Mouse (Mus musculus) CH12.LX (cell line): ENCODE data around the gene Slc46a2. TPM values are rescaled to one million over a fixed set of nuclear protein-coding genes. Genes with fewer than 3 reads are reported as not detected.

ENCODE experiments used
- DNase-seq: peaks from one replicate; pipeline ENCODE4 v3.0.0-alpha.2; 2013; ENCODE audit errors: extremely low read depth
- H3K27ac ChIP-seq: 2 replicates; pipeline ENCODE4 v1.5.1; 2012; ENCODE audit warnings: low read depth, mild to moderate bottlenecking, control low read depth, moderate library complexity; ENCODE audit not compliant: insufficient read depth
- H3K27me3 ChIP-seq: replicated peaks from 2 replicates; pipeline ENCODE3; 2012; ENCODE audit warnings: inconsistent platforms
- H3K36me3 ChIP-seq, 2 experiments: replicated peaks in 1 of 2; 2 replicates each; pipeline versions ENCODE3 to v1.6.1; 2012; ENCODE audit warnings: inconsistent platforms in 1 of 2, low read length in 1 of 2, mild to moderate bottlenecking in 1 of 2, mixed read lengths in 1 of 2, moderate library complexity in 1 of 2; ENCODE audit not compliant: control insufficient read depth in 1 of 2, insufficient read depth in 1 of 2
- H3K4me1 ChIP-seq, 2 experiments: 2 replicates each; pipeline ENCODE4 v1.6.1; 2012; ENCODE audit warnings: inconsistent platforms in 1 of 2, moderate library complexity in 1 of 2; ENCODE audit not compliant: insufficient read depth in 2 of 2, control insufficient read depth in 1 of 2
- H3K4me2 ChIP-seq: 2 replicates; pipeline ENCODE4 v1.6.1; 2012; ENCODE audit warnings: low read depth, mild to moderate bottlenecking, control low read depth; ENCODE audit not compliant: poor library complexity, insufficient read depth, severe bottlenecking
- H3K4me3 ChIP-seq, 3 experiments: fragments of 150-350 bp in 1 of 3; sonication (generic) in 1 of 3; replicated peaks in 1 of 3; 2 replicates each; pipeline versions ENCODE3 to v1.5.1; 2011 to 2012; ENCODE audit warnings: low read depth in 2 of 3, low read length in 2 of 3, mild to moderate bottlenecking in 2 of 3, moderate library complexity in 2 of 3, control low read depth in 1 of 3, improper control_type of control experiment in 1 of 3, inconsistent platforms in 1 of 3, mixed read lengths in 1 of 3; ENCODE audit not compliant: poor library complexity in 1 of 3
- H3K79me2 ChIP-seq: replicated peaks from 2 replicates; pipeline ENCODE4 v1.6.1; 2012; ENCODE audit warnings: mild to moderate bottlenecking, moderate library complexity; ENCODE audit not compliant: control insufficient read depth, poor library complexity, insufficient read depth, severe bottlenecking; ENCODE audit errors: extremely low read depth
- H3K9ac ChIP-seq: 2 replicates; pipeline ENCODE4 v1.6.1; 2012; ENCODE audit warnings: low read depth, mild to moderate bottlenecking, control low read depth, moderate library complexity; ENCODE audit not compliant: insufficient read depth
- H3K9me3 ChIP-seq: replicated peaks from 2 replicates; pipeline ENCODE3; 2012; ENCODE audit warnings: low read length, inconsistent platforms, mixed read lengths
- BHLHE40 ChIP-seq: IDR thresholded peaks from 2 replicates; pipeline ENCODE4 v1.6.1; 2011; ENCODE audit warnings: mild to moderate bottlenecking, low read depth, low read length, improper control_type of control experiment
- CHD1 ChIP-seq: IDR thresholded peaks from 2 replicates; pipeline ENCODE4 v1.6.1; 2012; ENCODE audit warnings: low read depth, low read length, improper control_type of control experiment, inconsistent platforms
- E2F4 ChIP-seq: IDR thresholded peaks from 2 replicates; pipeline ENCODE4 v1.6.1; 2011; ENCODE audit warnings: low read depth, low read length, improper control_type of control experiment; ENCODE audit not compliant: insufficient replicate concordance
- ELF1 ChIP-seq: IDR thresholded peaks from 2 replicates; pipeline ENCODE4 v1.6.1; 2014; ENCODE audit warnings: low read depth, mild to moderate bottlenecking, inconsistent platforms, low read length, improper control_type of control experiment
- EP300 ChIP-seq: IDR thresholded peaks from 2 replicates; pipeline ENCODE4 v1.6.1; 2011; ENCODE audit warnings: low read length, improper control_type of control experiment
- GABPA ChIP-seq: IDR thresholded peaks from 2 replicates; pipeline ENCODE4 v1.6.1; 2012; ENCODE audit warnings: low read depth, low read length, improper control_type of control experiment, inconsistent platforms; ENCODE audit not compliant: insufficient replicate concordance
- HCFC1 ChIP-seq: IDR thresholded peaks from 2 replicates; pipeline ENCODE4 v1.6.1; 2012; ENCODE audit warnings: low read depth, mild to moderate bottlenecking, inconsistent platforms, low read length, improper control_type of control experiment
- IRF4 ChIP-seq: IDR thresholded peaks from 2 replicates; pipeline ENCODE4 v1.6.1; 2014; ENCODE audit warnings: low read depth, mild to moderate bottlenecking, inconsistent platforms, low read length, improper control_type of control experiment
- JUN ChIP-seq: IDR thresholded peaks from 2 replicates; pipeline ENCODE4 v1.6.1; 2011; ENCODE audit warnings: low read depth, mild to moderate bottlenecking, low read length, improper control_type of control experiment, moderate library complexity; ENCODE audit not compliant: insufficient read depth
- KAT2A ChIP-seq: IDR thresholded peaks from 2 replicates; pipeline ENCODE4 v1.6.1; 2012; ENCODE audit warnings: low read length, improper control_type of control experiment, inconsistent platforms; ENCODE audit not compliant: insufficient replicate concordance
- MAFK ChIP-seq: IDR thresholded peaks from 2 replicates; pipeline ENCODE4 v1.6.1; 2011; ENCODE audit warnings: low read length, improper control_type of control experiment; ENCODE audit not compliant: insufficient replicate concordance
- MEF2A ChIP-seq: IDR thresholded peaks from 2 replicates; pipeline ENCODE4 v1.6.1; 2014; ENCODE audit warnings: low read depth, mild to moderate bottlenecking, inconsistent platforms, low read length, improper control_type of control experiment, borderline replicate concordance
- MXI1 ChIP-seq: IDR thresholded peaks from 2 replicates; pipeline ENCODE4 v1.6.1; 2011; ENCODE audit warnings: mild to moderate bottlenecking, low read depth, low read length, improper control_type of control experiment
- MYC ChIP-seq: IDR thresholded peaks from 2 replicates; pipeline ENCODE4 v1.6.1; 2011; ENCODE audit warnings: low read depth, mild to moderate bottlenecking, improper control_type of control experiment, low read length
- NELFE ChIP-seq: IDR thresholded peaks from 2 replicates; pipeline ENCODE4 v1.6.1; 2011; ENCODE audit warnings: low read depth, low read length, improper control_type of control experiment
- PAX5 ChIP-seq: IDR thresholded peaks from 2 replicates; pipeline ENCODE4 v1.6.1; 2012; ENCODE audit warnings: low read length, inconsistent platforms, mixed read lengths
- RAD21 ChIP-seq: IDR thresholded peaks from 2 replicates; pipeline ENCODE4 v1.6.1; 2011; ENCODE audit warnings: low read depth, mild to moderate bottlenecking, low read length, improper control_type of control experiment, moderate library complexity
- SIN3A ChIP-seq: IDR thresholded peaks from 2 replicates; pipeline ENCODE4 v1.6.1; 2012; ENCODE audit warnings: low read length, improper control_type of control experiment, inconsistent platforms
- UBTF ChIP-seq: IDR thresholded peaks from 2 replicates; pipeline ENCODE4 v1.6.1; 2012; ENCODE audit warnings: low read depth, mild to moderate bottlenecking, inconsistent platforms, low read length, improper control_type of control experiment, moderate library complexity
- USF1 ChIP-seq: IDR thresholded peaks from 2 replicates; pipeline ENCODE4 v1.6.1; 2014; ENCODE audit warnings: low read depth, mild to moderate bottlenecking, inconsistent platforms, low read length, improper control_type of control experiment
- USF2 ChIP-seq: conservative IDR thresholded peaks from 2 replicates; pipeline ENCODE4 v1.6.1; 2011; ENCODE audit warnings: low read depth, low read length, improper control_type of control experiment
- ZKSCAN1 ChIP-seq: IDR thresholded peaks from 2 replicates; pipeline ENCODE4 v1.6.1; 2012; ENCODE audit warnings: low read depth, inconsistent platforms, low read length, improper control_type of control experiment, borderline replicate concordance
- ZMIZ1 ChIP-seq: IDR thresholded peaks from 2 replicates; pipeline ENCODE4 v1.6.1; 2012; ENCODE audit warnings: low read depth, mild to moderate bottlenecking, inconsistent platforms, low read length, improper control_type of control experiment
- dilution Hi-C: fragments of 300-500 bp; cut with MboI; formaldehyde crosslinking; loops from 2 replicates; pipeline ENCODE4 v1.14.3; 2020; ENCODE audit warnings: low sequenced_read_pairs; ENCODE audit not compliant: extremely low pct_unique_long_range_greater_than_20kb, extremely low pct_ligation_motif_present
- in situ Hi-C: fragments of 300-500 bp; cut with MboI; formaldehyde crosslinking; loops from 3 replicates; pipeline ENCODE4 v1.14.3; 2019; ENCODE audit warnings: low sequenced_read_pairs, low pct_ligation_motif_present, low pct_unique_long_range_greater_than_20kb, mixed read lengths
- polyA plus RNA-seq: library from polyadenylated mRNA; unstranded; fragments of >175 nt; gene quantifications from 2 replicates; pipeline ENCODE4 v1.2.1, GENCODE M21; 2012; ENCODE audit warnings: low read depth; ENCODE audit not compliant: insufficient read length
- total RNA-seq, 2 experiments: library from RNA; depleted of rRNA; stranded (reverse); fragments of 300-350 nt in 1 of 2; fragments of >200 nt in 1 of 2; gene quantifications; 2 replicates each; pipeline ENCODE4 v1.2.3; 2012 to 2014

Gene Slc46a2
- total and polyA plus RNA-seq, 3 experiments, result not detected

DNA sequence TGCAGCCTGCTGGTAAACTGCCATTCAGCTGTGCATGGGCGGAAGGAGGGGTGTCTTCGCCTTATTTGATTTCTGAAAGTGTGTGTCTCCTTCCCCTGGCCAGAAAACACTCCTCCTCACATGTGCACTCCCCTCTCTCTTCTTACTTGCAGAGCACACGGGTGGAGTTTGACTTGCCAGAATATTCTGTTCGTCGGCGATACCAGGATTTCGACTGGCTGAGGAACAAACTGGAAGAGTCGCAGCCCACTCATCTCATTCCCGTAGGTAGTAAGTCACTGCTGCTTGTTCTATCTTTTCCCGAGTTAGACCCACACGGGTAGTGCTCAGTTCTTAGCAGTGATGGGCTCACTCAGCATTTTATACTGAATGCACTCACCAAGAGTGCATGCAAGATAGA lies 46.8 kb downstream of the Slc46a2 start:
- Histone ChIP-seq H3K27ac (no peak overlapping the region), H3K79me2 (no peaks in the 10 kb centered on the region; the same call in 1 of the 2 replicates), H3K4me1 (peaks cover 2 to 41% of the 10 kb centered on the region in 2 experiments; a peak in 2 of 4 replicates), H3K27me3 (no peaks in the 10 kb centered on the region), H3K9ac (no peak overlapping the region), H3K36me3 (peaks cover 2 to 71% of the 10 kb centered on the region in 2 experiments), H3K9me3 (no peaks in the 10 kb centered on the region), H3K4me2 (no peak overlapping the region), H3K4me3 (no peak overlapping the region)
- TF ChIP-seq GABPA (no peak), ELF1 (no peak), USF1 (no peak), EP300 (no peak), E2F4 (no peak), USF2 (no peak), PAX5 (no peak), IRF4 (no peak), UBTF (no peak)
- in situ Hi-C loops, result loop anchor here (25.0 kb wide), 1 partner anchor 506 kb away; no protein-coding TSS in a partner anchor
- dilution Hi-C loops, result no loop called here
- no peak for DNase-seq

DNA sequence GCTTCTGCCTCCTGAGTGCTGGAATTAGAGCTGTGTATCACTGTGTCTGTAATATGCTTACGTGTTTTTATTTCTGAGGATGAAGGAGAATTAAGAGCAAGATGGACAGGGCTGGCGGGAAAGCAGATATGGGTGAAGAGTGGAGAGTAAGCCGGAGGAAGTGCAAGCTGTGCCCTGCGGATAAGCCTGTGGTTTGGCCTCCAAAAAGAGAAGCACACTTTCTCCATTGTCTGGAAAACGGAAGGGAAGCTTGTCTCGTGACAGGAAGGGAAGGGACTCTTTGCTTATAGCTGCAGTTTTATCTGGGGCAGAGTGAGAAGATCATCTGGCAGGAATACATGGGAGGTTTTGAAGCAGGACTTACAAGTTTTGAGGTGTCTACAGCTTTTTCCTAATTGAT lies 51.0 kb downstream of the Slc46a2 start:
- Histone ChIP-seq H3K27me3 (no peaks in the 10 kb centered on the region), H3K27ac (no peak overlapping the region), H3K79me2 (no peaks in the 10 kb centered on the region; the same call in 1 of the 2 replicates), H3K9ac (no peak overlapping the region), H3K9me3 (no peaks in the 10 kb centered on the region), H3K4me2 (no peak overlapping the region), H3K36me3 (peaks cover 2 to 65% of the 10 kb centered on the region in 2 experiments), H3K4me3 (no peak overlapping the region), H3K4me1 (peaks cover 12 to 56% of the 10 kb centered on the region in 2 experiments)
- no peak for TF ChIP-seq IRF4
- no peak for TF ChIP-seq MXI1
- TF ChIP-seq SIN3A, result no peak
- no peak for TF ChIP-seq RAD21
- TF ChIP-seq BHLHE40, result no peak
- TF ChIP-seq NELFE, result no peak
- no peak for TF ChIP-seq CHD1
- no peak for TF ChIP-seq KAT2A
- TF ChIP-seq UBTF, result no peak
- no peak for TF ChIP-seq MYC
- TF ChIP-seq HCFC1, result no peak
- TF ChIP-seq USF1, result no peak
- TF ChIP-seq MEF2A, result no peak
- no peak for TF ChIP-seq ZKSCAN1
- TF ChIP-seq MAFK, result no peak
- TF ChIP-seq EP300, result no peak
- TF ChIP-seq E2F4, result no peak
- no peak for TF ChIP-seq JUN
- TF ChIP-seq ZMIZ1, result no peak
- TF ChIP-seq USF2, result no peak
- dilution Hi-C loops, result no loop called here
- DNase-seq, result no peak
- in situ Hi-C loops, result loop anchor here (25.0 kb wide), 1 partner anchor 502 kb away; no protein-coding TSS in a partner anchor
